Mouse (Mus musculus) hindbrain, embryonic 11.5 days (tissue): ENCODE data around the gene Clstn1. TPM values are rescaled to one million over a fixed set of nuclear protein-coding genes. Genes with fewer than 3 reads are reported as not detected.
A peak's percentile ranks its signal among the peaks of the same experiment; 100 is the strongest.

Experiments
- ATAC-seq: fragments of 200-750 bp; cut with Nextera tagmentation; 2 replicates; pipeline ENCODE4 v1.8.0; 2017; ENCODE audit warnings: mild to moderate bottlenecking, moderate TSS enrichment, moderate library complexity; ENCODE audit not compliant: low FRiP score
- DNase-seq: peaks from one replicate; pipeline ENCODE4 v3.0.0-alpha.2; 2015; ENCODE audit warnings: low spot score
- H3K27ac ChIP-seq: fragments of 300-500 bp; sonication (generic); 2 replicates; pipeline ENCODE4 v1.5.1; 2014; ENCODE audit warnings: mild to moderate bottlenecking, low read depth, low read length
- H3K27me3 ChIP-seq: fragments of 300-500 bp; sonication (generic); 2 replicates; pipeline ENCODE4 v1.6.1; 2014; ENCODE audit warnings: mild to moderate bottlenecking, low read length, moderate library complexity, mixed read lengths; ENCODE audit not compliant: control insufficient read depth, insufficient read depth
- H3K36me3 ChIP-seq: fragments of 300-500 bp; sonication (generic); 2 replicates; pipeline ENCODE4 v1.6.1; 2014; ENCODE audit warnings: mild to moderate bottlenecking, low read length, moderate library complexity, mixed read lengths; ENCODE audit not compliant: control insufficient read depth, insufficient read depth
- H3K4me1 ChIP-seq: fragments of 300-500 bp; sonication (generic); replicated peaks from 2 replicates; pipeline ENCODE4 v1.6.1; 2014; ENCODE audit warnings: low read length, mixed read lengths; ENCODE audit not compliant: control insufficient read depth, insufficient read depth
- H3K4me2 ChIP-seq: fragments of 300-500 bp; sonication (generic); replicated peaks from 2 replicates; pipeline ENCODE4 v1.6.1; 2014; ENCODE audit warnings: mild to moderate bottlenecking, low read depth, low read length
- H3K4me3 ChIP-seq: fragments of 300-500 bp; sonication (generic); 2 replicates; pipeline ENCODE4 v1.5.1; 2014; ENCODE audit warnings: low read depth, low read length
- H3K9ac ChIP-seq: fragments of 300-500 bp; sonication (generic); 2 replicates; pipeline ENCODE4 v1.6.1; 2014; ENCODE audit warnings: low read depth, low read length
- H3K9me3 ChIP-seq: fragments of 300-500 bp; sonication (generic); 2 replicates; pipeline ENCODE4 v1.6.1; 2016; ENCODE audit warnings: low read length; ENCODE audit not compliant: control insufficient read depth
- WGBS: fragments of 180-500 bp; shearing (Covaris S2); extraction: QIAGEN DNeasy Blood & Tissue Kit; methylation state at CpG from one replicate; pipeline ENCODE4 v1.1.7; 2014; 5-methylcytosine and 5-hydroxymethylcytosine counted together
- polyA plus RNA-seq: library from polyadenylated mRNA; unstranded; fragments of >200 nt; fragmentation: Nextera tagmentation; extraction: Ambion mirVana; gene quantifications from 2 replicates; pipeline ENCODE4 v1.2.1, GENCODE M21; 2014

Clstn1 gene
- polyA plus RNA-seq, 1 experiment from 2014 or later: 33.0 TPM

DNA sequence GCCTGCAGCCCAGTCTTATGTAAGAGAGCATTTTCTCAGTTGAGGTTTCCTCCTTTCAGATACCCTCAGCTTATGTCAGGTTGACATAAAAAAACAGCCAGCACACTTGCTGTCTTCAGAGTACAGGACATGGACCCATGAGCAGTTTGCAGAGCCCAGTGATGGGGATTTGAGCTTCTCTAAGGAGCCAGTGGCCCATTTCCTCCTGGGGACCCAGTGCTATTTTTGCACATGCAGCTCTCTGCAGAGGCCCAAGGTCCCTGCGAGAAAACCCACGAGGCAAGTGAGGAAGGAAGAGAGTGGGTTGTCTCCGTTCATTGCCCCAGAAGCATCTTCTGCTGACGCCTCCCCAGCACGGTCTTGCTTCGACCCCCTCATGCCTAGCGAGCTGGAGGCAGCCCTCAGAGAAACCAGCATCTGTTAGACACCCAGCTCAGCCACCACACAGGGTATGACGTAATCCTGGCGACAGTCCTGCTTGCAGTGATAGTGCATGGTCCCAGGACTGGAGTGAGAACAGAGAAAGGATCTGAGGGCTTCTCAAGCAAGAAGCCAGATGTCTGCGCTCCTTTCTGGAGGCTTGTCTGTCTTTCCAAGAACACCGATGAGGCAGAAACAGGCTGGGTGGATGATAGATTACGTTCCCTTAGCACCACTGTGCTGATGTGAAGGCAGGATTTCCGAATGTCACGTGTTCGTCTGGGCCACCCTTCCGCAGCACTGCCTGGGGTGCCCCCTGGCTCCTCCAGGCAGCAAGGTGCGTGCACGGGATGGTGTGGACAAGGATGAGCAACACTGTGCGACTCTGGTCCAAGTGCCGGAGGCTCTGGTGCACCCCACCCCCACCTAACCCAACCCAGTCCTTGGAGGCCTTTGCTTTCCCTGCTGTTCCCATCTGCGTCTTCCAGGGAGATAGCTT is 24.0 kb upstream of the Clstn1 start:
- H3K4me3 ChIP-seq: no peak overlapping the region; the same call in 1 of the 2 replicates
- no peaks in the 10 kb centered on the region for H3K9me3 ChIP-seq
- 54% methylated on average over 21 of the region's 21 CpGs for WGBS
- H3K4me2 ChIP-seq: peak overlapping the region; percentile 11; the same call in 1 of the 2 replicates
- DNase-seq (no peak), ATAC-seq (peak; percentile 74)
- peaks cover 3% of the 10 kb centered on the region; the same call in 1 of the 2 replicates for H3K36me3 ChIP-seq
- H3K4me1 ChIP-seq: peaks cover 10% of the 10 kb centered on the region; the same call in 1 of the 2 replicates
- peak overlapping the region; percentile 52; the same call in 1 of the 2 replicates for H3K9ac ChIP-seq
- peak overlapping the region; percentile 90 for H3K27ac ChIP-seq
- no peaks in the 10 kb centered on the region for H3K27me3 ChIP-seq

DNA sequence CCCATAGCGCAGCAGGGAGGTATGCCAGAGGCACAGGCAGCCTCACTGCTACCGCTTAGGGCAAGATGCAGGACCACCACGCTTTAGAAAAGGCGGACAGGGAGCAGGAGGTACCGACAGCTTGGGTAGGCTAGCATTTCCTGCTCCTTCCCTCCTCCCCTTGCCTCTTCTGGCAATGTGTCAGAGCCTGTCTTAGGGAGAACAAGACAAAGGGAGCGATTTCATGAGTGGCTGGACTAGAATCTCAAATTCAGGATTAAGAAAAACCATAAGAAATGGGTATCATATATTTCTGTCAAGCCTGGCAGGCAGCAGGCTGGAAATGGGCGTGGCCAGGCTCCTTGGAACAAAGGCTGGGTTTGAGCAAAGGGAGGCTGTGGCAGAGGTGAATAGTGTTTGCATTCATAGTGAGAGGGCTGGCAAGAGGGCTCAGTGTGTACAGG is 23.3 kb upstream of the Clstn1 start:
- ATAC-seq (peak; percentile 71), DNase-seq (peak; percentile 65)
- H3K9me3 ChIP-seq: no peaks in the 10 kb centered on the region
- H3K36me3 ChIP-seq: peaks cover 3% of the 10 kb centered on the region; the same call in 1 of the 2 replicates
- H3K4me3 ChIP-seq: no peak overlapping the region; the same call in 1 of the 2 replicates
- peak overlapping the region; percentile 52; the same call in 1 of the 2 replicates for H3K9ac ChIP-seq
- no peaks in the 10 kb centered on the region for H3K27me3 ChIP-seq
- H3K4me2 ChIP-seq: 0 out of 2 replicates have a peak overlapping the region, but pooled peaks have one; percentile 11
- peak overlapping the region; percentile 90 for H3K27ac ChIP-seq
- WGBS: 27% methylated on average over 7 of the region's 7 CpGs
- H3K4me1 ChIP-seq: peaks cover 10% of the 10 kb centered on the region; the same call in 1 of the 2 replicates

DNA sequence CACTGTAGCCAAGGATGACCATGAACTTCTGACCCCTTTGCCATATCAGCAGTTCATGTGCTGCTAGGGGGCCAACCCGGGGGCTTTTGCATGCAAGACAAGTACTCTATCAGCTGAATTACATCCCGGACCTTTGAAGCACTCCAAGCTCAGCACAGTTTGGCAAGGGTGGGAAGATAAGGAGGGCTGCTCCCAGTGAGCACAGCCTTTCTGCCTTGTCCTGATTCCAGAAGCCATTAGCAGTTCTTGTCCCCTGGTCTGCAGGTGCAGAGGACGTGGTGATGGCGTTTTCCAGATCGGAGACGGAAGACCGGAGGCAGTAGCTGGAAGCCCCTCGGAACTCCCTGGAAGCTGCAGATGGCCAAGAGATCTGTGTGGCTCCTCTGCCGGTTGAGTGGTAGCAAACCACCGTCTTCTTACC is 22.3 kb upstream of the Clstn1 start:
- Histone ChIP-seq H3K4me1 (peaks cover 10% of the 10 kb centered on the region; the same call in 1 of the 2 replicates), H3K4me2 (no peak overlapping the region), H3K36me3 (peaks cover 3% of the 10 kb centered on the region; the same call in 1 of the 2 replicates), H3K4me3 (no peak overlapping the region), H3K9me3 (no peaks in the 10 kb centered on the region), H3K9ac (no peak overlapping the region), H3K27me3 (no peaks in the 10 kb centered on the region), H3K27ac (peak overlapping the region; percentile 90; the same call in 1 of the 2 replicates)
- no peak for ATAC-seq
- no peak for DNase-seq
- 84% methylated on average over 10 of the region's 10 CpGs for WGBS

DNA sequence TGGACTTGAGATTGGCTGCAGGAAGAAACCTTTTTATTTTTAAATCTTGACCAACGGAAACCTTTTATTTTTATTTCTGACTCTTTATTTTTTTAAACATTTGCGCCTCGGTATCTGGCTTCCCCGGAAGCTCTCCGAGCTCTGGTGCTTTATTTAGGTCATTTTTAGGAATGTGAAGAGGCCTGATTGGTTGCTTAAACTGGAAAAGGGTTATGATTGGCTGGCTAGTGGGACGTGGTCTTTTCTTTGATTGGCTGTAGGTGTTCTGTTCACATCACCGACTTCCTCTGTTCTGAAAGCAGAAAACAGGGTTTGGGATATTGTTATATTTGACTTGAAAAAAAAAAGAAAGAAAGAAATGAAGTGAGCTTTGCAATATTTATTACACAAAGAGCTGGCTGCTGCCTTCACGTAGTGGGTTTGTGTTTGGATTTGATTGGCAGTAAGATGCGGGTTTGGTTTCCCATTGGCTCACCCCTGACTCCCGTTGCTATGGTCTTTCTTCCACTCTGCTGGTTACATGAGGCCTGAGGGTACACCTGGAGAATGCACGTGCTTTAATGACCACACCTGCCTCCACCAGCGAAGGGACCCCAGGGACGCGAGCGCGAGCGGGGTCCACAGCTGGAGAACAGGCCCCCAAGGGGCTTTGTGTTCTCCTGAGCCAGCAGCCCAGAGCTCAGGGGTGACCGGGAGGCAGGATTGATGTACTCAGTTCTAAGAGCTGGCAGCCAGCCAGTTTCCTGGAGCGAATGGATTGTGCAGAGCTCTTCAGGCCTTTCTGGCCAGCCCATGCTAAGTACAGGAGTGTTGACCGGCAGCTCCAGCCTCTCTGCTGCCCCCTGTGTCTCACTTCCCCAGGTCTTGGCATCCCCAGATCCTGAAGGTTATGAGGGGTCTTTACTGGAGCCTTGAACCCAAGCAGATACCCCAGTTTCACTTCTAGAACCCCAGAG is 21.5 kb upstream of the Clstn1 start:
- H3K4me2 ChIP-seq: no peak overlapping the region
- no peaks in the 10 kb centered on the region for H3K36me3 ChIP-seq
- H3K27me3 ChIP-seq: no peaks in the 10 kb centered on the region
- H3K4me3 ChIP-seq: no peak overlapping the region
- peaks cover 10% of the 10 kb centered on the region; the same call in 1 of the 2 replicates for H3K4me1 ChIP-seq
- H3K9ac ChIP-seq: no peak overlapping the region
- 62% methylated on average over 20 of the region's 20 CpGs for WGBS
- H3K27ac ChIP-seq: peak overlapping the region; percentile 56
- ATAC-seq (peak; percentile 57), DNase-seq (peak; percentile 73)
- H3K9me3 ChIP-seq: no peaks in the 10 kb centered on the region

DNA sequence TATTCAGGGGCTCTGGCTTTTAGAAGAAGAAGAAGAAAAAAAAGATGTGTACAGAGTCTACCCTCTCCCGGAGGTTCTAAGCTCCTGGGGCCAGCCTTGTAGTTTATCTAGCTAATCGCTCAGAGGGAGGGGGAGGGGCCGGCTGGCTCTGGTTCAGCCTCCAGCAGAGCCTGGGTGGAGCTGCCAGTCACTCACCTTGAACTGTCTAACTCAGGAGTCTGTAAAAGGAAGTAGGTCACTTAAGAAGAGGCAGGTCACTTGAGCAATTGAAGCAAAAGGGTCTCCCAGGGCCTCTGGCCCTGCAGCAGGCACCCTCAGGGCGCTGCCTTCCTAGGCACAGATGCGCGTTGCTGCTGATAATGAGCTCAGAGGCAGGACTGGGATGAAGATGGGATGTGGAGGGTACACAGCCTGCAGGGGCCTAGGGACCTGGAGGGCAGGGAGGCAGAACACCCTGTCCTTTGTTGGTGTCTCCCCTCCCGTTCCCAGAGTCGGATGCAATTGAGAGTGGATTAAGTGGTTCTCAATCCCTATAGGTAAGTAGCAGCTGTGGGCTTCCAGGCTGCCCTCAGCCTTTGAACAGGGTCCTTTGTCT is 18.7 kb upstream of the Clstn1 start:
- no peaks in the 10 kb centered on the region for H3K27me3 ChIP-seq
- 0 out of 2 replicates have a peak, but pooled peaks have one; percentile 15 for ATAC-seq
- no peaks in the 10 kb centered on the region for H3K9me3 ChIP-seq
- no peak overlapping the region for H3K4me2 ChIP-seq
- WGBS: 19% methylated on average over 8 of the region's 8 CpGs
- no peaks in the 10 kb centered on the region for H3K36me3 ChIP-seq
- H3K9ac ChIP-seq: no peak overlapping the region
- peak overlapping the region; percentile 64 for H3K27ac ChIP-seq
- no peak overlapping the region for H3K4me3 ChIP-seq
- H3K4me1 ChIP-seq: peaks cover 7% of the 10 kb centered on the region; the same call in 1 of the 2 replicates
- peak; percentile 39 for DNase-seq

DNA sequence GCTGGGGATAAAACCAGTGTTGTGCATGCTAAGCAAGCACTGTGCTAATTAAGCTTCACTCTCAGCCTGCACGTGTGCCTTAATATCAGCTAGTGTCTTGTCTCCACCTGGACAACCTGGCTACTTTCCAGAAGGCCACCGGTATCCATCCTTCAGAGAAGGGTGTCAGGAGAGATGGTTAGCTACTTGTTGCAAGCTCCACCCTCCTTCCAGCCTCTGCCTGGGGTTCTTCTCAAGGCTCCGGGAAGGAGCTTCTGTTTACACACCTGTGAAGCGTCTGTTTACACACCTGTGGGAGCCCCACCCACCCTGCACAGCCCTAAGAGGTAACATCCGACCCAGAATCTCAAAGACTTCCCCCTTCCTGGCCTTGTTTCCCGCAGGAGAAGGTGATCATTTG is 17.6 kb upstream of the Clstn1 start:
- no peaks in the 10 kb centered on the region for H3K9me3 ChIP-seq
- 65% methylated on average over 6 of the region's 6 CpGs for WGBS
- no peaks in the 10 kb centered on the region for H3K27me3 ChIP-seq
- H3K36me3 ChIP-seq: no peaks in the 10 kb centered on the region
- no peak overlapping the region for H3K27ac ChIP-seq
- no peak for DNase-seq
- no peaks in the 10 kb centered on the region; the same call in 1 of the 2 replicates for H3K4me1 ChIP-seq
- no peak for ATAC-seq
- no peak overlapping the region for H3K4me3 ChIP-seq
- no peak overlapping the region for H3K4me2 ChIP-seq
- no peak overlapping the region for H3K9ac ChIP-seq

DNA sequence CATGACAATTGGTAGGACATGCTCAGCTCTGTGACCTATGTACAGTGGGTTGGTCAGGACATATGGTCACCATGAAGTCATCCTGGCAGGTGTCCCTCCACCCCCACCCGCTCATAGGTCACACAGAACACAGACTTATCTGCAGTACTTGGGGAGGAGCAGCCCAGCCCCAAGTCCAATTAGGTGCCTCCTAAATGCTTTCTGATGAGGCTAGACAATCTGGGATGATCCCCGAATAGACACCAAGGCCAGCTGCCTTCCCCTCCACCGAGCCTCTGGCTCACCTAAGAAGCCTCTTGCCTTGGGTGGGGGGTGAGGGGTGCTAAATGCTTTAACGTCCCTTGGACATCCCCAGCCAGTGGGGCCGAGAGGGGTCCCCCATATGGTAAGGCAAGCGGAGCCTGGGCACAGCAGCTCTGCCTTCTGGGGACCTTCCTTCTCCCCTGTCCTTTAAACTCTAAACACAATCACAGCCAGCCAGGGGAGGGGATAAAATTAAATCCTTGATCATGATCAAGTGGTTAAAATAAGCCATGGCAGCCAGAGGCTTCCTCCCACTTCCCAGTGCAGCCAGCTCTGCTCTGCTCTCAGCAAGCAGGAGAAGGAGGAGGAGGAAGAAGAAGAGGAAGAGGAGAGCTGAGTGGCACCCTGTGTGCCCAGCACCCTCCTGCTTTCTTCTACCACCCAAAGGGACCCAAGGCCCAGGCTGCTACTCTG is 16.3 kb upstream of the Clstn1 start:
- H3K36me3 ChIP-seq: no peaks in the 10 kb centered on the region
- no peak for ATAC-seq
- WGBS: 82% methylated on average over 6 of the region's 6 CpGs
- no peaks in the 10 kb centered on the region; the same call in 1 of the 2 replicates for H3K4me1 ChIP-seq
- DNase-seq: no peak
- H3K27ac ChIP-seq: no peak overlapping the region
- H3K4me3 ChIP-seq: no peak overlapping the region
- no peak overlapping the region for H3K4me2 ChIP-seq
- H3K9ac ChIP-seq: no peak overlapping the region
- H3K27me3 ChIP-seq: no peaks in the 10 kb centered on the region
- H3K9me3 ChIP-seq: no peaks in the 10 kb centered on the region
